In the genomic region with DNA sequence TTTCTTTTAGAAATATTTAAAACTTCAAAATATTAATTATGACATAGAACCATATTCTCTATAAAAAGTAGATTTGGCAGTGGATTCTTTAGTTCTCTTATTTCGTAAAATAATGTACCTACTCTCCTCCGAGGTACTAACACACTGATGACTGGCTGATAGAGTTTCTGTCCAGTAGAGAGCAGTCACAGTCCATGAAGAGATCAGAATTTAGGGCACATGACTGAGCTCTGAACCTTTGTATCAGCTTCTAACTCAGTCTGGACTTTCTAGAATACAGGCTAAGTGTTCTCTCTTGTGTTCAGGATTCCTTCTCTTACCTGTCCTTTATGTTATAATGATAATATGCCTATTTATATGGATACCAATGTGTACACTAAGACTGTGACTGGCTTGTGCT, we compare ENCODE assay signal across 7 mouse cellular contexts.
DNase-seq lines count a peak whose midpoint lies in the region; ATAC-seq and TF ChIP-seq lines count a peak whose summit lies in the region.

No protein-coding gene starts in this region.

- no peak overlapping the region for H3K4me2 ChIP-seq in kidney, embryonic 16.5 days (replicated peaks; ENCODE audit: low read depth, low read length)

- H3K79me2 ChIP-seq in C2C12 (ENCODE audit: control insufficient read depth, insufficient read depth), result no peaks in the 10 kb centered on the region

- peak; percentile 3 for DNase-seq in kidney, adult 11 months
- DNase-seq in kidney, postnatal 4 days, result no peak
- peak; percentile 54 for DNase-seq in brain, embryonic 14.5 days (ENCODE audit: low read depth)
- no peak for DNase-seq in testis, postnatal 14 days (ENCODE audit: low spot score)

- TF ChIP-seq CTCF in C2C12 (IDR thresholded peaks at IDR 0.05; ENCODE audit: control insufficient read depth, insufficient read depth, insufficient read length), result peak; percentile 16
- TF ChIP-seq CTCF in brain, embryonic 14.5 days (IDR thresholded peaks at IDR 0.05; ENCODE audit: borderline replicate concordance, extremely low read depth, insufficient read depth, insufficient read length), result peak; percentile 37; the same call in 1 of the 2 replicates

- H3K4me3 ChIP-seq in C2C12 (ENCODE audit: insufficient read depth, poor library complexity, severe bottlenecking), result no peak overlapping the region
- no peak overlapping the region for H3K4me3 ChIP-seq in kidney, embryonic 16.5 days (ENCODE audit: low read length)

- H3K27me3 ChIP-seq in C2C12 (ENCODE audit: control insufficient read depth, insufficient read depth, insufficient read length), result no peaks in the 10 kb centered on the region
- no peaks in the 10 kb centered on the region for H3K27me3 ChIP-seq in kidney, embryonic 16.5 days (ENCODE audit: insufficient read depth, low read length)

- no peak for TF ChIP-seq POLR2A in brain, embryonic 14.5 days (IDR thresholded peaks at IDR 0.05; ENCODE audit: borderline replicate concordance, extremely low read depth, insufficient read depth, insufficient read length, poor library complexity, severe bottlenecking)

- WGBS in kidney, embryonic 16.5 days, result 57% methylated on average over 2 of the region's 2 CpGs

- no peaks in the 10 kb centered on the region for H3K79me3 ChIP-seq in C2C12 (ENCODE audit: low read depth)

- H3ac ChIP-seq in C2C12 (ENCODE audit: control insufficient read depth, insufficient read length, low read depth), result no peak overlapping the region

- no peaks in the 10 kb centered on the region for H3K9me3 ChIP-seq in kidney, embryonic 16.5 days (ENCODE audit: low read length)

- H3K27ac ChIP-seq in kidney, embryonic 16.5 days (ENCODE audit: low read length), result no peak overlapping the region

- no peaks in the 10 kb centered on the region for H3K36me3 ChIP-seq in C2C12 (ENCODE audit: control insufficient read depth, insufficient read depth)
- H3K36me3 ChIP-seq in kidney, embryonic 16.5 days (ENCODE audit: insufficient read depth, low read length), result no peaks in the 10 kb centered on the region

- H3K4me1 ChIP-seq in kidney, embryonic 16.5 days (ENCODE audit: insufficient read depth, low read length), result no peaks in the 10 kb centered on the region

- no peak overlapping the region for H3K9ac ChIP-seq in kidney, embryonic 16.5 days (replicated peaks; ENCODE audit: low read length)

- ATAC-seq in kidney, embryonic 16.5 days (ENCODE audit: low FRiP score, low TSS enrichment), result peak; percentile 49; the same call in 1 of the 2 replicates
- ATAC-seq in granulocyte monocyte progenitor cell, adult 5-6 weeks (replicated peaks; ENCODE audit: poor library complexity, severe bottlenecking), result no peak

TF ChIP-seq in C2C12, 6 proteins besides CTCF, POLR2A, EP300 and RAD21:
- no peak for TF ChIP-seq MYOG (IDR thresholded peaks at IDR 0.05; ENCODE audit: control insufficient read depth, extremely low read depth, insufficient read length)
- TF ChIP-seq USF1 (IDR thresholded peaks at IDR 0.05; ENCODE audit: low read depth), result no peak
- no peak for TF ChIP-seq FOSL1 (IDR thresholded peaks at IDR 0.05; ENCODE audit: insufficient read depth, low read length, poor library complexity, severe bottlenecking)
- no peak for TF ChIP-seq CEBPB (IDR thresholded peaks at IDR 0.05; ENCODE audit: low read depth)
- no peak for TF ChIP-seq MYOD1 (IDR thresholded peaks at IDR 0.05; ENCODE audit: control insufficient read depth, insufficient read length, low read depth)
- TF ChIP-seq MAX (IDR thresholded peaks at IDR 0.05), result no peak
TF ChIP-seq in C2C12: peak in this region for 0.

Comparison
In these comparisons a context has a peak if more than half of its experiments do, and no peak if none do; other contexts are left out.
1. DNase-seq: peak in kidney, adult 11 months (single experiment) and brain, embryonic 14.5 days (single experiment); none in kidney, postnatal 4 days (0 of 2) and testis, postnatal 14 days (single experiment).